Mouse (Mus musculus) heart, adult 2 months (tissue): Measurements from ENCODE around the gene Acsf2. TPM values are rescaled to one million over a fixed set of nuclear protein-coding genes. Genes with fewer than 3 reads are reported as not detected.
A peak's percentile ranks its signal among the peaks of the same experiment; 100 is the strongest.

Source experiments
- DNase-seq, 2 experiments: peaks; one replicate each; pipeline ENCODE4 v3.0.0; 2021
- H3K27ac ChIP-seq: fragments of 200-600 bp; 2 replicates; pipeline ENCODE4 v1.8.1; 2022
- H3K27me3 ChIP-seq: fragments of 200-500 bp; 2 replicates; pipeline ENCODE4 v1.6.1; 2012; ENCODE audit warnings: mild to moderate bottlenecking, low read length, inconsistent platforms, mixed read lengths; ENCODE audit not compliant: control insufficient read depth, insufficient read depth
- H3K36me3 ChIP-seq: fragments of 200-500 bp; 2 replicates; pipeline ENCODE4 v1.6.1; 2012; ENCODE audit warnings: low read length, inconsistent platforms; ENCODE audit not compliant: control insufficient read depth, insufficient read depth
- H3K4me1 ChIP-seq: fragments of 200-500 bp; 2 replicates; pipeline ENCODE4 v1.6.1; 2011; ENCODE audit warnings: low read length; ENCODE audit not compliant: control insufficient read depth, insufficient read depth
- H3K4me3 ChIP-seq: fragments of 200-600 bp; 2 replicates; pipeline ENCODE4 v1.8.1; 2022
- H3K79me2 ChIP-seq: fragments of 200-500 bp; replicated peaks from 2 replicates; pipeline ENCODE4 v1.6.1; 2012; ENCODE audit warnings: mild to moderate bottlenecking, inconsistent platforms, low read length, moderate library complexity, mixed read lengths; ENCODE audit not compliant: control insufficient read depth, insufficient read depth
- H3K9ac ChIP-seq: fragments of 200-500 bp; 2 replicates; pipeline ENCODE4 v1.6.1; 2012; ENCODE audit warnings: low read depth, mild to moderate bottlenecking, control low read depth, inconsistent platforms, low read length, mixed read lengths
- CTCF ChIP-seq: fragments of 200-600 bp; IDR thresholded peaks from 2 replicates; pipeline ENCODE4 v1.8.1; 2022; ENCODE audit warnings: antibody characterized with exemption, mild to moderate bottlenecking, moderate library complexity
- EP300 ChIP-seq: fragments of 200-500 bp; IDR thresholded peaks from 2 replicates; pipeline ENCODE4 v1.6.1; 2011; ENCODE audit warnings: low read depth, low read length, control low read depth; ENCODE audit not compliant: insufficient read depth
- POLR2A ChIP-seq: fragments of 200-500 bp; IDR thresholded peaks from 2 replicates; pipeline ENCODE4 v1.6.1; 2011; ENCODE audit warnings: mild to moderate bottlenecking, low read depth, low read length, control low read depth; ENCODE audit not compliant: insufficient read depth
- WGBS: fragments of 180-500 bp; shearing (Covaris S2); methylation state at CpG from one replicate; pipeline ENCODE4 v1.1.7; 2018; 5-methylcytosine and 5-hydroxymethylcytosine counted together
- intact Hi-C: fragments of 180-260 bp; cut with DNase I; formaldehyde crosslinking; loops from one replicate; pipeline ENCODE4 v1.15.1; 2025
- polyA plus RNA-seq: library from polyadenylated mRNA; depleted of rRNA; stranded (reverse); fragments of >200 nt; gene quantifications from 2 replicates; pipeline ENCODE4 v1.2.3, GENCODE M21; 2012
- total RNA-seq, 2 experiments: library from RNA; stranded (reverse); gene quantifications; 2 replicates each; pipeline ENCODE4 v1.2.3; 2021

The Acsf2 gene
- total and polyA plus RNA-seq, 3 experiments: 19.8 to 26.4 (median 21.0) TPM

DNA sequence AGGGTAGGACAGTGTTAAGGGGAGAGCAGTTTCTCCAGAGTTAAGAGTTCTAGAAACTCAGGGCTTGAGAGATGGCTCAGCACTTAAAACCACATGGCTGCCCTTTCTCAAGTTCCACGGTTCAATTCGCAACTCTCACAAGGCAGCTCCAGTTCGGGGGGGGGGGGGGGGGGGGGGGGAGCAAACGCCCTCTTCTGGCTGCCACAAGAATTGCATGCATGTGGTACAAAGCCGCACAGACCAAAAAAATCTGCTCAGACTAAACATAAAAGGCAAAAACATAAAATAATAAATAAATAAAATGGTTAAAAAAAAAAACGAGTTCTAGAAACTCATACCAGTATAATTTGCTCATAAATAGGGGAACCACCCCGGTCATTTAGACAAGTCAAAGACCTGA lies 27.1 kb downstream of the Acsf2 start:
- Histone ChIP-seq H3K9ac (no peak overlapping the region), H3K79me2 (no peaks in the 10 kb centered on the region), H3K36me3 (no peaks in the 10 kb centered on the region), H3K4me3 (no peak overlapping the region), H3K4me1 (peaks cover 6% of the 10 kb centered on the region; the same call in 1 of the 2 replicates), H3K27me3 (no peaks in the 10 kb centered on the region), H3K27ac (no peak overlapping the region)
- WGBS: 24% methylated on average over 7 of the region's 7 CpGs
- intact Hi-C loops: no loop called here
- TF ChIP-seq POLR2A (no peak), CTCF (peak; percentile 65)
- DNase-seq: no peak

GRCm38 (mm10) chr11:94571850-94572249 lies 29.8 kb downstream of the Acsf2 start:
- Histone ChIP-seq H3K27me3 (no peaks in the 10 kb centered on the region), H3K27ac (no peak overlapping the region), H3K9ac (no peak overlapping the region), H3K4me3 (no peak overlapping the region), H3K4me1 (peaks cover 4% of the 10 kb centered on the region; the same call in 1 of the 2 replicates), H3K79me2 (no peaks in the 10 kb centered on the region), H3K36me3 (no peaks in the 10 kb centered on the region)
- intact Hi-C loops: no loop called here
- TF ChIP-seq POLR2A (no peak), CTCF (no peak), EP300 (no peak)
- DNase-seq: no peak
- 93% methylated on average over 1 of the region's 1 CpGs for WGBS

- Histone ChIP-seq H3K9ac (no peak overlapping the region), H3K79me2 (no peaks in the 10 kb centered on the region), H3K4me3 (no peak overlapping the region), H3K36me3 (no peaks in the 10 kb centered on the region), H3K27ac (peak overlapping the region; percentile 60), H3K27me3 (no peaks in the 10 kb centered on the region), H3K4me1 (peaks cover 4% of the 10 kb centered on the region; the same call in 1 of the 2 replicates)
- 43% methylated on average over 9 of the region's 9 CpGs for WGBS
- peak; percentile 46 to 54 for DNase-seq
- TF ChIP-seq CTCF (no peak), POLR2A (no peak), EP300 (0 out of 2 replicates have a peak, but pooled peaks have one; percentile 19)
- intact Hi-C loops: no loop called here
Measured at GRCm38 (mm10) chr11:94570612-94571011, 31.1 kb downstream of the Acsf2 start.

DNA sequence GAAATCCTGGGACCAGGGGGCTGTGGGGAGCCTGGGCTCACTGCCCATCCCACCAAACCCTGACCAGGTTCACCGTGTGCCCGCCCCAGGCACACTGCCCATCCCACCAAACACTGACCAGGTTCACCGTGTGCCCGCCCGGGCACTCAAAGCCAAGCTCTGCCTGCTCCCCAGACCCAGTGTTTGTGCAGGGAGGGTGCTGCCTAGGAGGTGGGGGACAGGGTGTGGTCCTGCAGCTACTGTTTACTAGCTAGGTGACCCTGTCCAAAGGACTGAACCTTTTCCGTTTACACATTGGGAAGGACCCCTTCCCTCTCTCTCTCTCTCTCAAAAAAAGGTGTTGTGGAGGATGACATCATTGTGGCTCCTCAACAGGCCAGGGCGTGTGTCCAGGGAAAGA lies 34.3 kb downstream of the Acsf2 start:
- Histone ChIP-seq H3K4me3 (no peak overlapping the region), H3K79me2 (no peaks in the 10 kb centered on the region), H3K27me3 (no peaks in the 10 kb centered on the region; the same call in 1 of the 2 replicates), H3K9ac (no peak overlapping the region), H3K27ac (no peak overlapping the region), H3K4me1 (peaks cover 4% of the 10 kb centered on the region; the same call in 1 of the 2 replicates), H3K36me3 (no peaks in the 10 kb centered on the region)
- DNase-seq: no peak
- 91% methylated on average over 7 of the region's 7 CpGs for WGBS
- intact Hi-C loops: no loop called here
- TF ChIP-seq CTCF: no peak

- no peak overlapping the region for H3K9ac ChIP-seq
- intact Hi-C loops: no loop called here
Measured at GRCm38 (mm10) chr11:94566534-94566933, 35.1 kb downstream of the Acsf2 start.

DNA sequence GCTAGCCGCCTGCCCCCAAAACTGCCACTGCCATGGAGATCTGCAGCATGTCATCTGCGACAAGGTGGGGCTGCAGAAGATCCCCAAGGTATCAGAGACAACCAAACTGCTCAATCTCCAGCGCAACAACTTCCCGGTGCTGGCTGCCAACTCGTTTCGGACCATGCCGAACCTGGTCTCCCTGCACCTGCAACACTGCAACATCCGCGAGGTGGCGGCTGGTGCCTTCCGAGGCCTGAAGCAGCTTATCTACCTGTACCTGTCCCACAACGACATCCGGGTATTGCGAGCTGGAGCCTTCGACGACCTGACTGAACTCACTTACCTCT lies 36.6 kb downstream of the Acsf2 start:
- H3K27me3 ChIP-seq: no peaks in the 10 kb centered on the region; the same call in 1 of the 2 replicates
- H3K4me3 ChIP-seq: no peak overlapping the region
- 49% methylated on average over 16 of the region's 16 CpGs for WGBS
- no peaks in the 10 kb centered on the region for H3K36me3 ChIP-seq
- intact Hi-C loops: no loop called here
- TF ChIP-seq CTCF: no peak
- no peak for TF ChIP-seq POLR2A
- TF ChIP-seq EP300: no peak
- H3K9ac ChIP-seq: no peak overlapping the region; the same call in 1 of the 2 replicates
- H3K4me1 ChIP-seq: peaks cover under 1% of the 10 kb centered on the region; the same call in 1 of the 2 replicates
- no peak overlapping the region for H3K27ac ChIP-seq
- H3K79me2 ChIP-seq: no peaks in the 10 kb centered on the region
- DNase-seq: no peak

More at GRCm38 (mm10) chr11:94566534-94566933, 35.1 kb downstream of the Acsf2 start:
- no peaks in the 10 kb centered on the region for H3K79me2 ChIP-seq
- H3K4me3 ChIP-seq: no peak overlapping the region
- H3K27me3 ChIP-seq: no peaks in the 10 kb centered on the region; the same call in 1 of the 2 replicates
- 69% methylated on average over 6 of the region's 6 CpGs for WGBS
- H3K36me3 ChIP-seq: no peaks in the 10 kb centered on the region
- no peak for DNase-seq
- TF ChIP-seq EP300 (no peak), CTCF (no peak), POLR2A (no peak)
- H3K4me1 ChIP-seq: peaks cover 4% of the 10 kb centered on the region; the same call in 1 of the 2 replicates
- H3K27ac ChIP-seq: no peak overlapping the region
